Mouse (Mus musculus): ENCODE measurements at regions not wholly inside any gene's neighbourhood (a gene's known extent, or its start where the extent isn't known, plus 50 kb on each side); places are given as distances from the start of the nearest gene placed in this dataset.

DNA sequence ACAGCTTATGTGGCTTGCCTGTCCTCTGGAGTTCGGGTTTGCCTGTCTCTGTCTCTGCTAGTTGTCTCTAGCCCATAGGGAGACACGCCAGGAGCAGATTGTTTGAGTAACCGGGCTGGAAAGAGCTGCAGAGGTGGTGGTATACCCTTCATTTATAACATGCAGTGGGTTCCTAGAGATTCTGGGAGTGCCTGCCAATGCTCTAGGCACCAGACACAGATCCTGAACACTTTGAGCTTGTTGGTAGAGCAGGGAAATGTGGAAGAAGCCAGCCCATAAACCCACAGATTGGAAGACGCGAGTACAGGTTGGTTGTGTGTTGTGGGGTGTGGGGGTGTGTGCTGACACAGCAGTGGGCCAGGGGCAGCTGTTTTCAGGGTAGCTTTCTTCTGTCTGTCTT lies 255.9 kb downstream of the Diras2 start:
- no peak for DNase-seq (ENCODE audit: low read depth, low spot score)
- in situ Hi-C loops (cut with MboI; ENCODE audit: low pct_unique_long_range_greater_than_20kb) = no loop called here
- ChIA-PET POLR2A (no interaction called here), CTCF (interaction anchor here (0.9 to 1.7 kb wide), 5 partner anchors 22 to 347 kb away, joined by 3 to 5 read pairs (median 3); no protein-coding TSS in a partner anchor)
- ATAC-seq = no peak
- TF ChIP-seq CTCF (IDR thresholded peaks at IDR 0.05) = no peak
- peaks cover 1% of the 10 kb centered on the region for H3K27me3 ChIP-seq

DNA sequence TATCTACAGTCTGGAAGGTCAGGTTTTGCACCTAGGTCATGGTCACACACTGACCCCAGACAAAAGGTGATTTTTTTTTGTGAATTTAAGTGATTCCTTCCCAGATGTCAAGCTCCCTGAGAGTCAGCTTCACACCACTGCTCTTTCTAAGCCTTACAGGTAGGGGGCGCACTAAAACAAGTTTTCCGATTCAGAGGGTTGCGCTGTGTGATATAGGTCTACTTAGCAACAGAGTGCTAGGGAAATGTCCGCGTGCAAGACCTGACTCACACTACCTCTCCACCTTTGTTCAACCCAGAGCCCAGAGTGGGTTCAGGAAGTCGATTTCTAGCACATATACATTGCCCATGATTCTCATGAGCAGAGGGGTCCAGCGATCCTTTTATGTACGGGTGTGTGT lies 255.4 kb downstream of the Diras2 start:
- no peak for ATAC-seq
- CTCF ChIA-PET = interaction anchor here (0.9 to 1.7 kb wide), 5 partner anchors 23 to 347 kb away, joined by 3 to 5 read pairs (median 3); no protein-coding TSS in a partner anchor
- peak; percentile 69 for TF ChIP-seq CTCF (IDR thresholded peaks at IDR 0.05)
- in situ Hi-C loops (cut with MboI; ENCODE audit: low pct_unique_long_range_greater_than_20kb) = no loop called here
- DNase-seq (ENCODE audit: low read depth, low spot score) = no peak
- POLR2A ChIA-PET = no interaction called here
- H3K27me3 ChIP-seq = peaks cover 3% of the 10 kb centered on the region

DNA sequence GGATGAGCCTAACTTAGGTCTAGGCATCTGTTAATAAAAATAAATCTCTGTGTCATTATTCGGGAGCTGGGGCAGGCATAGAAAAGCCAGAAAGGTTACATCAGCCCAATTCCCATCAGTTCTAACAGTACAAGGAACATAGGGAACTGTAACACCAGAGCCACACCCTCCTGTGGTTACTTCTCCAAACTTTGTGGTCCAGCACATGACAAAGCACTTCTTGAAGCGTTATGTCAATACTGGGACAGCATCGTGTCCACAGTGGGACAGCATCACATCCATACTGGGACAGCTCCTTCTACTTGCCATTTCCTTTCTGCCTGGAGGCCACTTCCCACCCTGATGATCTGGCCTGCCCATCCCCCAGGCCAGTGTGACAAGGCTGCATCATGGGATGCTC lies 253.9 kb downstream of the Diras2 start:
- DNase-seq (ENCODE audit: low read depth, low spot score) (no peak), ATAC-seq (no peak)
- in situ Hi-C loops (cut with MboI; ENCODE audit: low pct_unique_long_range_greater_than_20kb) = no loop called here
- ChIA-PET CTCF (no interaction called here), POLR2A (no interaction called here)
- peaks cover 3% of the 10 kb centered on the region for H3K27me3 ChIP-seq
- TF ChIP-seq CTCF (IDR thresholded peaks at IDR 0.05) = no peak

DNA sequence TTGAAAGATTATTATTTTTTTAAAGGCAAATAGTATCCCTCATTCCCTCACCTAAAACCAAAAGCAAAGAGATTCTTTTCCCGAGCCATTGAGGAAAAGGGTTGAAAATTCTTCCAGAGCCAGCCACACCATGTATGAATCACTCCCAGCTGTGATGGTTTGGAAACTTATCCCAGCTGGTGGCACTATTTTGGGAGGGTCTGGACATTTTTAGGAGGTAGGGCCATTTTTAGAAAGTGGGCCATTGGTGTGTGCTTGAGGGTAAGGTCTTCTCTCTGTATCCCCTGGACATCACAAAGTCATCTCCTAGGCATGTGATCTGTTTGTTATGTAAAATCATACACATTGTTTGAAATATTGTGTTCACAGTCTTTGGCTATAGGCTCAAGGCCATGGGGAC lies 252.2 kb downstream of the Diras2 start:
- in situ Hi-C loops (cut with MboI; ENCODE audit: low pct_unique_long_range_greater_than_20kb) = no loop called here
- ATAC-seq = no peak

DNA sequence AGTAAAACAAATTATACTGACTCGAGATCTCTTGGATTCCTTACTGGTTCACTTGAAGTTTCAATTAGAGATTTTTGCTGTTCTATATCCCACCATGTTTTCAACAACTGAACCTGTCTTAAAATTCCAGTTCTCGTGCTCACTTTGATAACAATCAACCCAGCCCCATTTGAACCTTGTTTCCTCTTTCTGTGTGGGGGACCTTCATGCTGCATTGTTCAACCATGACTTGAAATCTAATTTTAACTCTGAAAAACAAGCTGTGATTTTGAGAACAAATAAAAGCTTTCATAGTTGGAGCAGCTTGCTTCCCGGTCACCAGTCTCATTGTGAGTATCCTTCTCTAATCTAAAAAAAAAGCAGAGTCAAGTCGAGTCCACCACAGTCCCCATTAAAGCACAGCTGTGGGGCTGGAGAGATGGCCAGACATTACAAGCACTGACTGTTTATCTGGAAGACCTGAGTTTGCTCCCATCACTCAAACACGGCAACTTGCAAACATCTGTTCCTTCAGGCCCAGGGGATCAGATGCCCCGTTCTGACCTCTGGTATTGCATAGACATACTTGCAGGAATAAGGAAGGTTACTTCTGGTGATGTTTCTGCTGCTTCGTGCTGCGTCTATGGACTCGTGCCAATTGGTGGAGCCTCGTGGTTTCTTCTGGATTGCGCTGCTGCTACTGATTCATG lies 251.7 kb downstream of the Diras2 start:
- H3K27me3 ChIP-seq = peaks cover 3% of the 10 kb centered on the region
- no peak for DNase-seq (ENCODE audit: low read depth, low spot score)
- no peak for TF ChIP-seq CTCF (IDR thresholded peaks at IDR 0.05)
- in situ Hi-C loops (cut with MboI; ENCODE audit: low pct_unique_long_range_greater_than_20kb) = no loop called here
- ChIA-PET CTCF (interaction anchor here (1.8 kb wide), 1 partner anchor 251 kb away, joined by 5 read pairs; the partner anchor contains the start of gene Diras2), POLR2A (no interaction called here)
- no peak for ATAC-seq

More for the DNA sequence above, 252.2 kb downstream of the Diras2 start:
- no peak for TF ChIP-seq CTCF (IDR thresholded peaks at IDR 0.05)
- DNase-seq (ENCODE audit: low read depth, low spot score) = no peak
- CTCF ChIA-PET = interaction anchor here (1.8 kb wide), 1 partner anchor 252 kb away, joined by 5 read pairs; the partner anchor contains the start of gene Diras2
- POLR2A ChIA-PET = no interaction called here
- H3K27me3 ChIP-seq = peaks cover 3% of the 10 kb centered on the region

DNA sequence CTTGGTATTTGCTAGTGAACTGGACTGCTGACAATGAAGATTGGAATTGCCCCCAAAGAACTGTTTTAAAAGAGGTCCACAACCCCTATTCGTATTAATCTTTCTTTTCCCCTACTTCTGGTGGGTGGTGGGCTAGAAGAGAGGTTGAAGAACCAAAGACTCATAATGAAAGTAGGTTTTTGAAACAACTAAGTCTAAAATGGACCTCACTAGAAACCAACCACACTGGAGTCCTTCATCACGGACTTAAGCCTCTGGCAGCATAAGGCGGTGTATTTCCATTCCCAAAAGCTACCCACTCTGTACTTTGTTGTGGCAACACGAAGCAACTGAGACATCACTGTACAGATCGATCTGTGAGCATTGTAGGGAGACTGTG lies 251.1 kb downstream of the Diras2 start:
- ChIA-PET CTCF (interaction anchor here (1.8 kb wide), 1 partner anchor 251 kb away, joined by 5 read pairs; the partner anchor contains the start of gene Diras2), POLR2A (no interaction called here)
- ATAC-seq = no peak
- H3K27me3 ChIP-seq = peaks cover 3% of the 10 kb centered on the region
- no peak for TF ChIP-seq CTCF (IDR thresholded peaks at IDR 0.05)
- DNase-seq (ENCODE audit: low read depth, low spot score) = no peak
- in situ Hi-C loops (cut with MboI; ENCODE audit: low pct_unique_long_range_greater_than_20kb) = no loop called here

DNA sequence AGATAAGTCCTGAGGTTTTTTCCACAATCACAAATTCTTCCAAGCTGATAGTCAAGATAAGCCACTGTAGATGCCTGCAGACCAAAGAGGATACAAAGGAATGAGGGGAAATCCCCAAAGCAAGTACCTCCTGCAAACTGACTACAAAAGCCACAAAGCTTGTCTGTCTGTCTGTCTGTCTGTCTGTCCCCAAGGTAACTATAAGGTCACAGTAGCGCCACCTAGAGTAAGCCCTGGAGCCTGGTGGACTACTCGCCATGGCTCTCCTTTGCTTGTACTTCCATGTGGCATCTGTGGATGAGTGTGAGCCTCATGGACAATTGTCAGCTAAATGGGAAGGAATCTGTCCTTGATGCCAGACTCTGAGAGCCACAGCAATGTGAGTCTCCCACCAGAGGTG lies 249.8 kb downstream of the Diras2 start:
- H3K27me3 ChIP-seq = peaks cover 3% of the 10 kb centered on the region
- ATAC-seq = no peak
- DNase-seq (ENCODE audit: low read depth, low spot score) = no peak
- no peak for TF ChIP-seq CTCF (IDR thresholded peaks at IDR 0.05)
- in situ Hi-C loops (cut with MboI; ENCODE audit: low pct_unique_long_range_greater_than_20kb) = no loop called here
- CTCF ChIA-PET = no interaction called here
- POLR2A ChIA-PET = no interaction called here

DNA sequence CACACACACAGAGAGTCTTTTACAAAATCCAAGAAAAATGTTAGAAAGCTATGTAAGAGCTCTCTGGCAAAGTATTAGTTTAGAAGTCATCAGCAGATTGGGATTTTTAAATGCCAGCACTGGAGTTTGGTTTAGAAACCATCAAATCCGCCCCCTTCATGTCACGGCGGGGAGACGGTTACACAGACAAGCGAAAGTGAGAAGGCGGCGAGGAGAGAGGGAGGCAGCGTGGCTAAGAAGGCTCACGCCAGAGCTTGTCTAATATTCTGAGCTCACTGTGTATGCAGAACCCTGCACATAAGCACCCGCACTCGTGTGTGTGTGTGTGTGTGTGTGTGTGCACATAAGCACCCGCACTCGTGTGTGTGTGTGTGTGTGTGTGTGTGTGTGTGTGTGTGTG lies 248.6 kb downstream of the Diras2 start:
- ChIA-PET POLR2A (interaction anchor here (0.6 kb wide), 1 partner anchor 48 kb away, joined by 4 read pairs; no protein-coding TSS in a partner anchor), CTCF (no interaction called here)
- ATAC-seq = no peak
- in situ Hi-C loops (cut with MboI; ENCODE audit: low pct_unique_long_range_greater_than_20kb) = no loop called here
- TF ChIP-seq CTCF (IDR thresholded peaks at IDR 0.05) = no peak
- DNase-seq (ENCODE audit: low read depth, low spot score) = no peak
- peaks cover 8% of the 10 kb centered on the region for H3K27me3 ChIP-seq

DNA sequence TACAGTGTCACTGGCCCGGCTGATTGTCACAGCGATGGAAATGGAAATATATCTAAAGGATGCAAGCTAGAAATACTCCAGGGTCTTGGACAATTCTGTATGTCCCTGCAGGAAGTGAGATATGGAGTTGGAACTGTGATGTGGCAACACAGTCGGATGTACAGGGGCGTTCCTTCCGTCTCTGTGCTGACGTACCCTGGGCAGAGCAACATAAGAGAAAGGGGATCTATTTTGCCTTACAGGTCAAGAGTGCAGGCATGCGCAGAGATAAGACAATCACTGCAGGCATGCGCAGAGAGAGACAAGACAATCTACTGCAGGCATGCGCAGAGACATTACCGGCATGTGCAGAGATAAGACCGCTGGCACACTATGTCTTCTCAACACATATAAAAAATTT lies 247.6 kb downstream of the Diras2 start:
- DNase-seq (ENCODE audit: low read depth, low spot score) (no peak), ATAC-seq (no peak)
- no peak for TF ChIP-seq CTCF (IDR thresholded peaks at IDR 0.05)
- ChIA-PET CTCF (no interaction called here), POLR2A (interaction anchor here (0.6 kb wide), 1 partner anchor 135 kb away, joined by 3 read pairs; no protein-coding TSS in a partner anchor)
- peaks cover 12% of the 10 kb centered on the region for H3K27me3 ChIP-seq
- in situ Hi-C loops (cut with MboI; ENCODE audit: low pct_unique_long_range_greater_than_20kb) = no loop called here

DNA sequence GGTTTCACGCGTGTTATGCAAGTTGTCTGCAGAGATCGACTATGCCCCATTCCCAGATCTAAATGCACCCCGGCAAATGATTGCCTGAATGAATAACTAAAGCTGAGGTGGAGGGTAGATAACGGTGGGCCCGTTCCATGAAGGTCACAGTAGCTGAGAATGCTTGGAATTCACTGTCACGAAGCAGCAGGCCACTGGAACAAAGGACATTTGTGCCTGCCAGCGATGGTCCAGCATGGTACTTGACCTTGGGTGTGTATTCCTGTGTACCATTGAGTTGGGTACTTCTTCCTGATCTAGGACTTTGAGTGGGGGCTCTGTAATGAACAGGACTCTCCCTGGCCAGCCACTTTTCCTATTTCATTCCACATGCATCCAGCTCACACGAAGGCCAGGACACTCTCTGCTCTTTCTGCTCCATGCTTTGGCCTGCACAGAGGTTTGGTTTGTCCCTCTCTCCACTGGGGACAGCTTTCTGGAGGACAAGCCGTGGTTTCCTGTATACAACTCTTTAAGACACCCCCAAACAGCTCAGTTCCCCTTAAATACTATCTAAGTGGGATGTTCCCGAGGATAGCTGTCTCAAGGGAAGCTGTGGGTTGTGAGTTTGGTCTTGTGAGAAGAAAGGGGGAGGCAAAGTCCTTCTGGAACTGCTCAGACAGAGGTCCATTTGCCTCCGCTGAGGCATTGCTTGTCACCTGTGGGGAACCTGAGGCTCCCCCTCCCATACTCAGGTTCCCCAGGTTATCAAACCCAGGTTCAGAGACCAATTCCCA lies 246.9 kb downstream of the Diras2 start:
- POLR2A ChIA-PET = no interaction called here
- DNase-seq (ENCODE audit: low read depth, low spot score) (no peak), ATAC-seq (no peak)
- H3K27me3 ChIP-seq = peaks cover 16% of the 10 kb centered on the region
- CTCF ChIA-PET = no interaction called here
- in situ Hi-C loops (cut with MboI; ENCODE audit: low pct_unique_long_range_greater_than_20kb) = no loop called here
- no peak for TF ChIP-seq CTCF (IDR thresholded peaks at IDR 0.05)

DNA sequence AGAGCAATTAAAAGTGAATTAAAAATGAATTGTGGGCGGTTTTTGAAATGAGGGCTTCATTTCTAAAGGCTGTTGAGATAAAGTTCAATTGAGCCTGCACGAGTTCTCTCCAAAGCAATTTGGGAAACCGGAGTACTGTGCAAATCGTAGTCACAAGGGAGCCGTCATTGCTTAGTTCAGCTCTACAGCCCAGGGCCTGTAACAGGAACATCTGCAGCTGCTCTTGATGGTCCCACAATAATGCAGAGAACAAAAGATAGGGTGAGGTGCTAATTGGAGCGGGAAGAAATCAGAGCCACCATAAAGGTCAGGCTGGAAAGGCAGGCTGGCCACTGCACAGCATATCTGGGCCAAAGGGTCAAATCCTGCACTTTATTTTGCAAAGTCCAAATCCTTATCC lies 242.7 kb downstream of the Diras2 start:
- no peak for TF ChIP-seq CTCF (IDR thresholded peaks at IDR 0.05)
- ChIA-PET POLR2A (no interaction called here), CTCF (no interaction called here)
- ATAC-seq = no peak
- peaks cover 13% of the 10 kb centered on the region for H3K27me3 ChIP-seq
- no peak for DNase-seq (ENCODE audit: low read depth, low spot score)
- in situ Hi-C loops (cut with MboI; ENCODE audit: low pct_unique_long_range_greater_than_20kb) = no loop called here

Measured in Patski (cell line).